Mouse (Mus musculus): ENCODE measurements at regions not wholly inside any gene's neighbourhood (a gene's known extent, or its start where the extent isn't known, plus 50 kb on each side); places are given as distances from the start of the nearest gene placed in this dataset.
A peak's percentile ranks its signal among the peaks of the same experiment; 100 is the strongest.

DNA sequence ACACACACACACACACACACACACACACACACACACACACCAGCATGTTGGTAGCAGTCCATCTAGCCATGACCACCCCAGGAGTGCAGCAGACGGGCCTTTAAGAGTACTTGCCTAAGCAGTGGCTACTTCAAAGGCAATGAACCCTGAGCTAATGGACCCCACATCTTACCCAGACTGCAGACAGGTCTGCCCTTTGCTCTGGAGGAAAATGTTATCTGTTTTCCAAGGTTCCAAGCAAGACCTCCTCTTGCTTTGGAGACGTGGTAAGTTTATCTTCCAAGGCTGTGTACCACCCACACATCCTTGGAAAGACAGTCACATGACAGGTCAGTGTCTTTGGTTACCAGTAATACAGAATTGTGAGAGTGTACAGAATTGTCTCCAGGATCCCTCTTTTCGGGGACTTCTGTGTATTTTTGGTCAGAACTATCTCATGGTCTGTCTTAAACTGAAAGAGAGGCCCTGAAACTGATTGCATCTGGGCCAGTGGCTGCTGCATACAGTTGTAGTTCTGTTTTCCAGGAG lies 88.4 kb upstream of the Gm9887 start:
- Histone ChIP-seq H3K4me2 (replicated peaks) (no peak overlapping the region), H3K27ac (no peak overlapping the region), H3K4me3 (replicated peaks; ENCODE audit: low read length) (no peak overlapping the region), H3K9ac (no peak overlapping the region), H3K9me3 (ENCODE audit: control insufficient read depth, low read length) (no peaks in the 10 kb centered on the region), H3K27me3 (ENCODE audit: control insufficient read depth, insufficient read depth, low read length) (no peaks in the 10 kb centered on the region), H3K36me3 (replicated peaks; ENCODE audit: control insufficient read depth, insufficient read depth) (no peaks in the 10 kb centered on the region), H3K4me1 (replicated peaks; ENCODE audit: control insufficient read depth, insufficient read depth, low read length) (no peaks in the 10 kb centered on the region; the same call in 1 of the 2 replicates)
- DNase-seq (ENCODE audit: low spot score) = no peak
- 82% methylated on average over 3 of the region's 3 CpGs for WGBS
- ATAC-seq (ENCODE audit: low FRiP score) = no peak

DNA sequence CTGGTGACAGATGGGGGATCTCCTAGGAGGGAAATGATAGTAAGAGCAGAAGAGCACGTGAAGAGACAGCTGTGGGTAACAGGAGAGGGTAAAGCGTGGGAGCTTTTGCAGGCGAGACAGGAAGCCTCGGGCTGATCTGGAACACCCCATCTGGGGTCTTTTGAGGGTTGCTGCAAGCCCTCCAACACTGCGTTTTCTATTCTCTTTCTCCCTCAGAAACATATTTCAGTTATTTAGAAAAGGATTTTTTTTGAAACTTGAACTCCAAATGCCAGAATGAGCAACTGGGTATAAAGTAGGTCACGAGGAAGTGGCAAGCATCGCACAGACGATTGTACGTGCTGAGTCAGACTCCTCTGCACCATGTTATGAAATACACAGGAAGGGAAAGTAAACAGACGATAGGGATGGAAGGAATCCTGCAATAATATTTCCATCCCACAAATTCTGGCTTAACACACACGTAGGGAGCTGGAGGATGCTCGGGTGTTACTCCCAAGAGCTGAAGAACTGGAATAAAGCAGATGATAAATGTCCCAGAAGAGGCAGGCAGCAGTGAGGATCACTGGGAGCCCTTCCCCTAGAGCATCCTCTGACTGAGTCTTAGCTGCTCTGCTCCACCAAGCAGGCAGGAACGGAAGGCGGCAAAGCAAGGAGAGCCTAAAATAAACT lies 86.0 kb upstream of the Gm9887 start:
- H3K9ac ChIP-seq = no peak overlapping the region; the same call in 1 of the 2 replicates
- H3K36me3 ChIP-seq (replicated peaks; ENCODE audit: control insufficient read depth, insufficient read depth) = no peaks in the 10 kb centered on the region
- no peak for ATAC-seq (ENCODE audit: low FRiP score)
- 68% methylated on average over 14 of the region's 14 CpGs for WGBS
- H3K27me3 ChIP-seq (ENCODE audit: control insufficient read depth, insufficient read depth, low read length) = no peaks in the 10 kb centered on the region
- no peak overlapping the region for H3K4me2 ChIP-seq (replicated peaks)
- no peak overlapping the region for H3K4me3 ChIP-seq (replicated peaks; ENCODE audit: low read length)
- H3K4me1 ChIP-seq (replicated peaks; ENCODE audit: control insufficient read depth, insufficient read depth, low read length) = no peaks in the 10 kb centered on the region; the same call in 1 of the 2 replicates
- no peaks in the 10 kb centered on the region for H3K9me3 ChIP-seq (ENCODE audit: control insufficient read depth, low read length)
- H3K27ac ChIP-seq = no peak overlapping the region
- DNase-seq (ENCODE audit: low spot score) = no peak

DNA sequence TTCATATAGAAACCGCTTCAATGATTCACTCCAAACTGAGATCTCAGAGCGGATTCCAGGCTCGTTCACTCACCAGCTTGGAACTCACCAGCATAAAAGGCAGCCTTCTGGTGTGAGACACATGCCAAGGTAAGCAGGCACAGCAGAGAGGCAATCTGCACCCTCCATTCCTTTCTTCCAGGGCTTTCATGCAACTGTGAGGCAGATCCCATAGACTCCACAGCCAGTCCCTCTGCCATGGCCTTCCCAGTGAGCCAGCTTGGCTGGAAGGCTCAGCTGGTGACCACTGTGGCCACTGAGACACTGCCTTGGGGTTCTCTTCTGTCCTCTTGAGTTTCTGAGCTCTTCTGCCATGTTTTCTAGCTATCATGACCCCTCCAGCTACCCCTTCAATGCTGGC lies 84.5 kb upstream of the Gm9887 start:
- Histone ChIP-seq H3K9ac (no peak overlapping the region), H3K36me3 (replicated peaks; ENCODE audit: control insufficient read depth, insufficient read depth) (no peaks in the 10 kb centered on the region), H3K9me3 (ENCODE audit: control insufficient read depth, low read length) (no peaks in the 10 kb centered on the region), H3K4me3 (replicated peaks; ENCODE audit: low read length) (no peak overlapping the region), H3K4me1 (replicated peaks; ENCODE audit: control insufficient read depth, insufficient read depth, low read length) (no peaks in the 10 kb centered on the region; the same call in 1 of the 2 replicates), H3K27ac (no peak overlapping the region), H3K4me2 (replicated peaks) (no peak overlapping the region), H3K27me3 (ENCODE audit: control insufficient read depth, insufficient read depth, low read length) (no peaks in the 10 kb centered on the region)
- ATAC-seq (ENCODE audit: low FRiP score) (no peak), DNase-seq (ENCODE audit: low spot score) (no peak)
- WGBS = 88% methylated on average over 3 of the region's 3 CpGs

DNA sequence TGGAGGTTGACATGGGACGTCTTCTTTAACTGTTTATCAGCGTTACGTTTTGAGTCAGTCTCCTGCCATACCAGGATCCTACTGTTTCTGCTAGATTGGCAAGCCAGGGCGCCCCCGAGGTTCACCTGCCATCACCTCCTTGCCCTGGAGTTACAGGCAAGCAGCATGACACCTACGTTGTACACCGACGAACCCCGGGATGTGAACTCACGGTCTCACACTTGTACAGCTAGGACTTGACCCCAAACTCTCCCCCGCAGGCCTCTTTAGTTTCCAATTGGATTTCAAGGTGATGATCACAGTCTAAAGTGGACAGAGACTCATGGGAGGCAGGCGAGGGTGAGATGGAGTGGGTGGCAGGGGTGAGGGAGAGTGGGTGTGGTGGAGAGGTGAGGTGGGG lies 83.9 kb upstream of the Gm9887 start:
- no peak overlapping the region for H3K4me2 ChIP-seq (replicated peaks)
- no peak overlapping the region for H3K27ac ChIP-seq
- ATAC-seq (ENCODE audit: low FRiP score) (no peak), DNase-seq (ENCODE audit: low spot score) (no peak)
- H3K4me1 ChIP-seq (replicated peaks; ENCODE audit: control insufficient read depth, insufficient read depth, low read length) = no peaks in the 10 kb centered on the region; the same call in 1 of the 2 replicates
- WGBS = 89% methylated on average over 12 of the region's 12 CpGs
- H3K4me3 ChIP-seq (replicated peaks; ENCODE audit: low read length) = no peak overlapping the region
- no peaks in the 10 kb centered on the region for H3K27me3 ChIP-seq (ENCODE audit: control insufficient read depth, insufficient read depth, low read length)
- H3K36me3 ChIP-seq (replicated peaks; ENCODE audit: control insufficient read depth, insufficient read depth) = no peaks in the 10 kb centered on the region
- no peak overlapping the region for H3K9ac ChIP-seq
- H3K9me3 ChIP-seq (ENCODE audit: control insufficient read depth, low read length) = no peaks in the 10 kb centered on the region

DNA sequence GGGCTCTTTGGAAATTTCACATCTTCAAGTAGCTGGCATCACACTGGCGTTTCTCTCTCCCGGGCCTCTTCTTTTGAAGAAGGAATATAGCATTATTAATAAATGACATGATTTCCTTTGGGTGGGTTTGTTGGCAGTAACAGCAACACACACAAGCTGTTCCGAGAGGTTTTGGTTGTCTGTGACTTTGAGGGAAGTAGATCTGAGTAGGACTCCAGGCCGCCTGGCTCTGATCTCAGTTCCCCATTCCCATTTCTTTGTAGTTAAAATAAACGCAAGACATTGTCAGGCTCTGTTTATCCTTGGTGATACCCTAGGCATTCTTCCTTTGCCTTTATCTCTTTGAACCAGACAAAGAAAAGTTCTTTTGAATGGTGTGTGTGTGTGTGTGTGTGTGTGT lies 83.3 kb upstream of the Gm9887 start:
- ATAC-seq (ENCODE audit: low FRiP score) = no peak
- Histone ChIP-seq H3K36me3 (replicated peaks; ENCODE audit: control insufficient read depth, insufficient read depth) (no peaks in the 10 kb centered on the region), H3K27ac (no peak overlapping the region), H3K9ac (no peak overlapping the region), H3K9me3 (ENCODE audit: control insufficient read depth, low read length) (no peaks in the 10 kb centered on the region), H3K4me2 (replicated peaks) (no peak overlapping the region), H3K4me1 (replicated peaks; ENCODE audit: control insufficient read depth, insufficient read depth, low read length) (no peaks in the 10 kb centered on the region), H3K27me3 (ENCODE audit: control insufficient read depth, insufficient read depth, low read length) (no peaks in the 10 kb centered on the region), H3K4me3 (replicated peaks; ENCODE audit: low read length) (no peak overlapping the region)
- no peak for DNase-seq (ENCODE audit: low spot score)
- 63% methylated on average over 5 of the region's 5 CpGs for WGBS

DNA sequence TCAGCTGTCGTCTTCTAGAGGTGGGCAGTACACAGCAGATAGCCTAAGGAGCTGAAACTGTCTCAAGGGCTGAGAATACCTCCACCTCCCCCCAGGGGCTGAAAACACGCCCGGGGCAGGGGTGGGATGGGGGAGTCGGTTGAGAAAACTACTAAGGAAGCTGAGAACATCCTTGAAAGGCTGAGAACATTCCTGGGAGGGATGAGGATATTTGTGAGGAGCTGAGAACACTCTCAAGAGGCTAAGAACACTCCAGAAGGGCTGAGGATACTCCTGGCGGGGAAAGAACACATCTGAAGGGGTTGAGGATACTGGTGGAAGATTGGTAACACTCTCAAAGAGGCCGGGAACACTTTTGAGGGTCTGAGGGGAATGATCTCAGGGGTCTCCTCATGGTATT lies 81.3 kb upstream of the Gm9887 start:
- no peak overlapping the region for H3K4me2 ChIP-seq (replicated peaks)
- no peak for DNase-seq (ENCODE audit: low spot score)
- H3K27ac ChIP-seq = no peak overlapping the region
- no peaks in the 10 kb centered on the region for H3K9me3 ChIP-seq (ENCODE audit: control insufficient read depth, low read length)
- H3K36me3 ChIP-seq (replicated peaks; ENCODE audit: control insufficient read depth, insufficient read depth) = no peaks in the 10 kb centered on the region
- 85% methylated on average over 6 of the region's 6 CpGs for WGBS
- no peaks in the 10 kb centered on the region for H3K4me1 ChIP-seq (replicated peaks; ENCODE audit: control insufficient read depth, insufficient read depth, low read length)
- no peak for ATAC-seq (ENCODE audit: low FRiP score)
- no peak overlapping the region for H3K9ac ChIP-seq
- no peak overlapping the region for H3K4me3 ChIP-seq (replicated peaks; ENCODE audit: low read length)
- no peaks in the 10 kb centered on the region for H3K27me3 ChIP-seq (ENCODE audit: control insufficient read depth, insufficient read depth, low read length)

DNA sequence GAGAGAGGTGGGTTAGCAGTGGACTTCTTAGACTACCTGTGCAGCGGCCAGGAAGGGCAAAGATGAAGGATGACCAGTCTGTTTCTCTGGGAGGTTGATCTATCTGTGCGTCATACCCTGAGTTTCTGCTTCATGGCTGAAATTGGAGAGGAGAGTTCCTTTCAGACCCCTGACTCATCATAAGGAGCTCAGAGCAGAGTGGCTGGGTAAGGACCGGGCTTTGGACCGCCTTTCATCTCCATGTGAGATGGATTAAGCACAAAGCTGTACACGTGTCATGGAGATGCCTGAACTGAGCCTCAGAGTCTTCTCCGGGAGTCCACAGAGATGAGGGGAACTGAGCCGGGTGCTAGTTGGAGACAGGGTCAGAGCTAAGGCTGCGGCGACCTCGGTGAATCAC lies 80.7 kb upstream of the Gm9887 start:
- Histone ChIP-seq H3K36me3 (replicated peaks; ENCODE audit: control insufficient read depth, insufficient read depth) (no peaks in the 10 kb centered on the region), H3K27ac (no peak overlapping the region), H3K4me1 (replicated peaks; ENCODE audit: control insufficient read depth, insufficient read depth, low read length) (no peaks in the 10 kb centered on the region), H3K9me3 (ENCODE audit: control insufficient read depth, low read length) (no peaks in the 10 kb centered on the region), H3K9ac (no peak overlapping the region), H3K4me2 (replicated peaks) (no peak overlapping the region), H3K4me3 (replicated peaks; ENCODE audit: low read length) (no peak overlapping the region), H3K27me3 (ENCODE audit: control insufficient read depth, insufficient read depth, low read length) (no peaks in the 10 kb centered on the region)
- no peak for ATAC-seq (ENCODE audit: low FRiP score)
- DNase-seq (ENCODE audit: low spot score) = no peak
- WGBS = 94% methylated on average over 10 of the region's 10 CpGs

DNA sequence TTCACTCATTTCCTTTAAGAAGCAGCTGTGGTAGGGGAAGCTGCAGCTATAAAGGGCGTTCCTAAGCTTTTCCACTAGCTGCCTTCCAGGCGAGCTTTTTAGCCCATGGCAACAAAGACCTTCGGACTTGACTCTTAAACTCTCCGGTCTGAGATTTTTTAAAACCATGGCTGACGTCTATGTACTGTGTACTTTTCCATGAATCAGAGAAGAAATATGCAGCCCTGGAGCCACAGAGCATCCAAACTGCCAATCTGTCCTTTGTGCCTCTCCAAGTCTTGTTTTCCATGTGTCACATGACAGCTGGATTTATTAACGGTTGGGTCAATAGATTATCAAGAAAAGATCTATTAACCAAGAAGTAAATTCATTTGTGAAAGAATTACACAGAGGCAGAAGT lies 78.9 kb upstream of the Gm9887 start:
- no peak overlapping the region for H3K4me3 ChIP-seq (replicated peaks; ENCODE audit: low read length)
- H3K9me3 ChIP-seq (ENCODE audit: control insufficient read depth, low read length) = no peaks in the 10 kb centered on the region
- H3K4me2 ChIP-seq (replicated peaks) = no peak overlapping the region
- WGBS = 71% methylated on average over 6 of the region's 6 CpGs
- no peaks in the 10 kb centered on the region for H3K36me3 ChIP-seq (replicated peaks; ENCODE audit: control insufficient read depth, insufficient read depth)
- no peaks in the 10 kb centered on the region for H3K27me3 ChIP-seq (ENCODE audit: control insufficient read depth, insufficient read depth, low read length)
- DNase-seq (ENCODE audit: low spot score) (no peak), ATAC-seq (ENCODE audit: low FRiP score) (no peak)
- no peak overlapping the region for H3K9ac ChIP-seq
- H3K4me1 ChIP-seq (replicated peaks; ENCODE audit: control insufficient read depth, insufficient read depth, low read length) = peaks cover 5% of the 10 kb centered on the region; the same call in 1 of the 2 replicates
- no peak overlapping the region for H3K27ac ChIP-seq

DNA sequence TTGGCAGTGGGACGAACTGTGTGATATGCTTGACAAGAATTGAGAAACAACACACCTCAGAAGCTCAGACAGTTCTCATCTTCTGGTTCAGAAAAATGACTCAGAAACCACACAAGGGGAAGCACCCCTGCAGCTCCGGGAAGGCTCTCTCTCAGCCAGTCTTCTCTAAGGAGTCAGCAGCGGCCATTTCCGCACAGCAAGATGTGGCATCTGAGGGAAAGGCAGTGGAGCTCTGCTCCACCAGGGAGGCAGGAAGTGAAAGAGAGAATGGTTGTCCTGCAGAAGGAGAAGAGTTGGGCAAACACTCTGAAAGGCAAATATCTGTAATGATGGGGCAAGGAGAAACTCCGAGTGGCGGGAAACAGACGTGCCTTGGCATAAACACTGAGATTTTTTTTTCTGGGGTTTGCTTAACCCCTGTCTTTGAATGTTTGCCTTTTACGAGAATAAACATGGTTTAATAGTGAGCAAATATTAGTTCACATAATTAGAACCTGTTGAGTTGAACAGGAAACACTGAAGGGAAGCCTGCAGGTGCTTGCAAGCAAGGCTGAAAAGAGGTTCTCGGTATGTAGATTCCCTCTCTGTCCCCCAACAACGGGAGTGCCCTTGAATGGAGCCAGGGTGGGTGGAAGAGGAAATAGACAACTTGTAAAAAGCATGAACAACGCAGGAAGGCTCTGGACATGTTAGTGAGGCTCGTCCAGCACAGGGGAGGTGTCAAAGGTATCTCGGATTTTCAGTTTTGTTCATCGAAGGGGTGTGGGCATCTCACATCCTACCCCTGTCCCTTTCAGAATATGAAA lies 75.9 kb upstream of the Gm9887 start:
- peak overlapping the region; percentile 69; the same call in 1 of the 2 replicates for H3K27ac ChIP-seq
- no peak overlapping the region for H3K4me2 ChIP-seq (replicated peaks)
- H3K27me3 ChIP-seq (ENCODE audit: control insufficient read depth, insufficient read depth, low read length) = no peaks in the 10 kb centered on the region
- H3K36me3 ChIP-seq (replicated peaks; ENCODE audit: control insufficient read depth, insufficient read depth) = no peaks in the 10 kb centered on the region
- no peaks in the 10 kb centered on the region for H3K9me3 ChIP-seq (ENCODE audit: control insufficient read depth, low read length)
- no peak overlapping the region for H3K9ac ChIP-seq
- DNase-seq (ENCODE audit: low spot score) = no peak
- 71% methylated on average over 14 of the region's 14 CpGs for WGBS
- ATAC-seq (ENCODE audit: low FRiP score) = no peak
- H3K4me1 ChIP-seq (replicated peaks; ENCODE audit: control insufficient read depth, insufficient read depth, low read length) = peaks cover 5% of the 10 kb centered on the region; the same call in 1 of the 2 replicates
- no peak overlapping the region for H3K4me3 ChIP-seq (replicated peaks; ENCODE audit: low read length)
